Mouse (Mus musculus): ENCODE data around the gene Furin. TPM values are rescaled to one million over a fixed set of nuclear protein-coding genes. Genes with fewer than 3 reads are reported as not detected.

Furin gene
- polyA plus RNA-seq, 3 experiments from 2014 or later = 8.4 to 19.1 (median 8.6) TPM

- peak; percentile 75 for ATAC-seq
Observed at GRCm38 (mm10) chr7:80370649-80371040, 34.6 kb downstream of the Furin start.

GRCm38 (mm10) chr7:80369967-80370431, 35.2 kb downstream of the Furin start:
- peak; percentile 19 for ATAC-seq

- ATAC-seq = peak; percentile 9
Observed at GRCm38 (mm10) chr7:80369461-80369860, 35.8 kb downstream of the Furin start.

- ATAC-seq = peak; percentile 48
Observed at GRCm38 (mm10) chr7:80368635-80369421, 36.4 kb downstream of the Furin start.

- no peak for ATAC-seq
Observed at GRCm38 (mm10) chr7:80368009-80368408, 37.2 kb downstream of the Furin start.

- ATAC-seq = no peak
Observed at GRCm38 (mm10) chr7:80367232-80367631, 38.0 kb downstream of the Furin start.

- ATAC-seq = no peak
Observed at GRCm38 (mm10) chr7:80365759-80366158, 39.5 kb downstream of the Furin start.

GRCm38 (mm10) chr7:80360435-80360834, 44.8 kb downstream of the Furin start:
- no peak for ATAC-seq

- no peak for ATAC-seq
Observed at GRCm38 (mm10) chr7:80358039-80358438, 47.2 kb downstream of the Furin start.

- ATAC-seq = no peak
Observed at GRCm38 (mm10) chr7:80357156-80357555, 48.1 kb downstream of the Furin start.

GRCm38 (mm10) chr7:80356351-80356750, 48.9 kb downstream of the Furin start:
- ATAC-seq = no peak

GRCm38 (mm10) chr7:80352920-80353319, 52.3 kb downstream of the Furin start:
- ATAC-seq = no peak

GRCm38 (mm10) chr7:80350808-80351207, 54.4 kb downstream of the Furin start:
- ATAC-seq = no peak

- no peak for ATAC-seq
Observed at GRCm38 (mm10) chr7:80347670-80348586, 57.3 kb downstream of the Furin start.

- ATAC-seq = no peak
Observed at GRCm38 (mm10) chr7:80346830-80347229, 58.4 kb downstream of the Furin start.

- no peak for ATAC-seq
Observed at GRCm38 (mm10) chr7:80346173-80346572, 59.1 kb downstream of the Furin start.

GRCm38 (mm10) chr7:80343270-80344018, 61.8 kb downstream of the Furin start:
- ATAC-seq = no peak

GRCm38 (mm10) chr7:80342858-80343257, 62.4 kb downstream of the Furin start, which contains the start of gene Hddc3:
Hddc3 (plus strand) TSS chr7:80343104.
- peak; percentile 53 for ATAC-seq

- no peak for ATAC-seq
Observed at GRCm38 (mm10) chr7:80341793-80342192, 63.4 kb downstream of the Furin start.

- peak; percentile 53 for ATAC-seq
Observed at GRCm38 (mm10) chr7:80340793-80341192, 64.4 kb downstream of the Furin start, which contains the start of gene Unc45a. Unc45a (minus strand) TSS chr7:80341005.

- peak; percentile 94 for ATAC-seq
Observed at GRCm38 (mm10) chr7:80339793-80340628, 65.2 kb downstream of the Furin start.
